Mouse (Mus musculus) limb, embryonic 15.5 days (tissue): Measurements from ENCODE around the gene Irf6. TPM values are rescaled to one million over a fixed set of nuclear protein-coding genes. Genes with fewer than 3 reads are reported as not detected.

Source experiments
- ATAC-seq: fragments of 200-750 bp; cut with Nextera tagmentation; 2 replicates; pipeline ENCODE4 v1.8.0; 2017; ENCODE audit warnings: low read depth, moderate TSS enrichment; ENCODE audit not compliant: insufficient number of reproducible peaks, low FRiP score, low TSS enrichment
- H3K27ac ChIP-seq: fragments of 300-500 bp; sonication (generic); 2 replicates; pipeline ENCODE4 v1.5.1; 2015; ENCODE audit warnings: moderate library complexity, mild to moderate bottlenecking, inconsistent platforms
- H3K27me3 ChIP-seq: fragments of 300-500 bp; sonication (generic); 2 replicates; pipeline ENCODE4 v1.6.1; 2015; ENCODE audit warnings: inconsistent platforms
- H3K36me3 ChIP-seq: fragments of 300-500 bp; sonication (generic); 2 replicates; pipeline ENCODE4 v1.6.1; 2015; ENCODE audit warnings: inconsistent platforms
- H3K4me1 ChIP-seq: fragments of 300-500 bp; sonication (generic); 2 replicates; pipeline ENCODE4 v1.6.1; 2015; ENCODE audit warnings: inconsistent platforms
- H3K4me2 ChIP-seq: fragments of 300-500 bp; sonication (generic); 2 replicates; pipeline ENCODE4 v1.6.1; 2015; ENCODE audit warnings: mild to moderate bottlenecking, inconsistent platforms
- H3K4me3 ChIP-seq: fragments of 300-500 bp; sonication (generic); 2 replicates; pipeline ENCODE4 v1.5.1; 2015; ENCODE audit warnings: mild to moderate bottlenecking, inconsistent platforms
- H3K9ac ChIP-seq: fragments of 300-500 bp; sonication (generic); 2 replicates; pipeline ENCODE4 v1.6.1; 2015; ENCODE audit warnings: inconsistent platforms
- H3K9me3 ChIP-seq: fragments of 300-500 bp; sonication (generic); 2 replicates; pipeline ENCODE4 v1.6.1; 2016; ENCODE audit warnings: inconsistent platforms
- WGBS: fragments of 180-500 bp; shearing (Covaris S2); methylation state at CpG from one replicate; pipeline ENCODE4 v1.1.7; 2015; 5-methylcytosine and 5-hydroxymethylcytosine counted together
- polyA plus RNA-seq: library from polyadenylated mRNA; unstranded; fragments of >200 nt; fragmentation: Nextera tagmentation; extraction: Ambion mirVana; gene quantifications from 2 replicates; pipeline ENCODE4 v1.2.1, GENCODE M21; 2015

The Irf6 gene
- polyA plus RNA-seq, 1 experiment from 2014 or later: 56.9 TPM

DNA sequence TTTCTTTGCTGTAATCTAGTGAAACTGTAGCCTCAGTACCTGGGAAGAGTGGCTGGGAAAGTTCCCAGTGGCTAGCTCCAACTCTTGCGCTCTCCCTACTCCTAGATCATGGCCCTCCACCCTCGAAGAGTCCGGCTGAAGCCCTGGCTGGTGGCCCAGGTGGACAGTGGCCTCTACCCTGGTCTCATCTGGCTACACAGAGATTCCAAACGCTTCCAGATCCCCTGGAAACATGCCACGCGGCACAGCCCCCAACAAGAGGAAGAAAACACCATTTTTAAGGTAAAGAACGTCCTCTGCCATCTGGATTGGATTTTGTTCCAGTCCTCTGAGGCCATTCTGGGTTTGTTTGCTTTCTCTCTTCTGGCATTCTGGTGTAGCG lies 4.2 kb downstream of the Irf6 start:
- H3K4me2 ChIP-seq: no peak overlapping the region
- no peak for ATAC-seq
- 63% methylated on average over 8 of the region's 8 CpGs for WGBS

DNA sequence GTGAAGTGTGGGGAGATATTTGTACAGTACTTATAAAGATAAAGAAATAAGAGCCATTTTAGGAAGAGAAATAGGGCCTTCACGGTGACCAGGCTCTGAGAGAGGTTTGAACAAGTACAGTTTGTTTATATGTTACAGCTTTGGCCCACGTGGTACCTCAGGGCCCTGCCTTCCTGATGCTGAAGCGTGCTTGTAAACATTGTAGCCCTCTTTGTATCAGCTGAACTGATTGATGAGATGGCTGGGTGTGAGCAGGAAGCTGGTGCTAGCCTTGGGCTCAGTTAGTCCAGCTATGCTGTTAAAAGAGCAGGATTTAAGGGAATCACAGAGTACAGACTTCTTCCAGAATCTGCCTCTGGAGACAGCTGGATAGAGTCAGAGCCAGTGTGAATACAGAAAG lies 6.3 kb downstream of the Irf6 start:
- H3K9ac ChIP-seq: no peak overlapping the region
- no peak for ATAC-seq
- peaks cover 7% of the 10 kb centered on the region for H3K27me3 ChIP-seq
- WGBS: 24% methylated on average over 3 of the region's 3 CpGs
- H3K36me3 ChIP-seq: no peaks in the 10 kb centered on the region
- no peaks in the 10 kb centered on the region for H3K9me3 ChIP-seq
- H3K4me1 ChIP-seq: peaks cover 21% of the 10 kb centered on the region
- no peak overlapping the region for H3K4me2 ChIP-seq
- H3K4me3 ChIP-seq: no peak overlapping the region
- H3K27ac ChIP-seq: no peak overlapping the region

More for the DNA sequence above, 4.2 kb downstream of the Irf6 start:
- H3K4me3 ChIP-seq: no peak overlapping the region
- H3K9me3 ChIP-seq: no peaks in the 10 kb centered on the region
- no peak overlapping the region for H3K9ac ChIP-seq
- no peaks in the 10 kb centered on the region for H3K36me3 ChIP-seq
- H3K27me3 ChIP-seq: peaks cover 20% of the 10 kb centered on the region
- H3K4me1 ChIP-seq: peaks cover 35% of the 10 kb centered on the region
- H3K27ac ChIP-seq: peak overlapping the region; percentile 43; the same call in 1 of the 2 replicates

DNA sequence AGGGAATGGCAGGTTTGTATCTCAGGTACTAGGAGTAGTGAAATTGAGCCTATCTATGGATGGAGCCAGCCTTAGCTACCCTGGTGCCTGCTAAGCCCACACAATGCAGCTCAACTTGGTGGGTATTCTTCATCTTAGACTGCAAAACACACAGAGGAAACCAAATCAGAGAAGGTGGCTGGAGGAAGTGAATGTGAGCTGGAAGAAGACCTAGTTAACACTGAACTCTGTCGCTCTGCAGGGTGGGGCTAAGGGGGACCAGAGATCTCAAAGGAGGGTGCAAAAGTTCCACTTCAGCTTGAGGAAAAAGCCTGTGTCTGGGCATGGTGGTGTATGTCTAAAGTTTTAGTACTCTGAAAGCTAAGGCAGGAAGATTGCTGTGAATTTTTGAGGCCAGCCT lies 6.7 kb downstream of the Irf6 start:
- 72% methylated on average over 1 of the region's 1 CpGs for WGBS
- H3K27ac ChIP-seq: no peak overlapping the region
- H3K9ac ChIP-seq: no peak overlapping the region
- H3K9me3 ChIP-seq: no peaks in the 10 kb centered on the region
- H3K4me1 ChIP-seq: peaks cover 21% of the 10 kb centered on the region
- H3K4me3 ChIP-seq: no peak overlapping the region
- ATAC-seq: no peak
- H3K4me2 ChIP-seq: no peak overlapping the region
- peaks cover 3% of the 10 kb centered on the region; the same call in 1 of the 2 replicates for H3K27me3 ChIP-seq
- no peaks in the 10 kb centered on the region for H3K36me3 ChIP-seq

DNA sequence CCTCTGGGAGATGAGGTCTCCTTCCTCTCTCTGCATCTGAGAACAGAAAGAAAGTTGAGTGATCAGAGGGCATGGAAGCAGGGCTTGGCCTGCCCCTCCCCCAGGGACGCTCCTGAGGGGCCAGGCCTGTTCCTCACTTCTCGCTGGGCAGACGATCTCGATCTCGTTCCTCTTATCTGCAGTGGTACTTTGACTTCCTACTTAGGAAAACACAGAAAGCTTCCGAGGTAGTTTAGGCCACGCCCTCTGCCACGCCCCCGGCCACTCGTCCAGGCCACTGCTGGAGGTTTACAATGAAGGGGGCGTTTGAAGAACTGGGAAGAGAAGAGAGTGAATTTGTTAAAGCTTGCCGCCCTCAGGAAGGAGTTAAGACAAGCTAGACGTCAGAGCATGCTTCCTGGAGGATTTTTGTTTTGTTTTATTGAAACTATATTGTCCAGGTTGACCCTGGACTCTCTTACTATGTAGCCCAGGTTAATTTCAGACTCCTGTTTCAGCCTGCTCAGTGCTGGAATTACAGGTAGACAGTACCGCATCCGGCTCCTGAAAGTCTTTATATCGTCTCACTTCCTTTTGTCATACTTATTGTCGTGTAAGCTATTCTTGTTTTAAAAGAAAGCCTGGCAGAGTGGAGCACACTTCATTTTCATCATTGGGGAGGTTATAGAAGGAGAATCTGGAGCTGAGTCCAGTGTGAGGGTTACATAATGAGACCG lies 7.6 kb downstream of the Irf6 start:
- Histone ChIP-seq H3K4me2 (peak overlapping the region; percentile 40), H3K36me3 (no peaks in the 10 kb centered on the region), H3K27ac (no peak overlapping the region), H3K4me1 (peaks cover 21% of the 10 kb centered on the region), H3K9me3 (no peaks in the 10 kb centered on the region), H3K4me3 (peak overlapping the region; percentile 10; the same call in 1 of the 2 replicates), H3K27me3 (no peaks in the 10 kb centered on the region), H3K9ac (no peak overlapping the region)
- 20% methylated on average over 18 of the region's 18 CpGs for WGBS
- no peak for ATAC-seq

DNA sequence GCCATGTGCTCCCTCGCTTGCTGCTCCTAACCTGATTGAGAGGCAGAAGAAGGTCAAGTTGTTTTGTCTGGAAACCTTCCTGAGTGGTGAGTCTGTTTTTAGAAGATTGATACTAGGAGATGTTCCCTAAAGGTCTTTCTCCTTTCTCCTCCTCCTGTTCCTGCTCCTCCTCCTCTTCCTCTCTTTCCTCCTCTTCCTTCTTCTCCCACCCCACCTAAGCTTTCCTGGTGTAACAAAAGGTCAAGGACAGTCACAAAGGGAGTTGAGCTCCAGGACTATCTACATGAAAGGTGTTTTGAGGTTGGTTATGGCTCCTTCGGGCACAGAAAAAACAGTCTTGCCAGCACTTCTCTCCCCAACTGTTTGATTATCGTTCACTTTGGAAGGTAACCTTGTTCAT lies 14.8 kb downstream of the Irf6 start, which contains the start of gene A130010J15Rik:
A130010J15Rik (plus strand) TSS at position 301 of the 400 bp plus-strand sequence.
- no peaks in the 10 kb centered on the region for H3K36me3 ChIP-seq
- H3K9ac ChIP-seq: no peak within 1 kb of the TSS
- H3K27me3 ChIP-seq: no peaks in the 10 kb centered on the region
- 93% methylated on average over 3 of the region's 3 CpGs for WGBS
- H3K4me1 ChIP-seq: peaks cover 13% of the 10 kb centered on the region
- H3K4me3 ChIP-seq: no peak within 1 kb of the TSS
- ATAC-seq: no peak
- no peak within 1 kb of the TSS for H3K27ac ChIP-seq
- no peak within 1 kb of the TSS for H3K4me2 ChIP-seq
- no peaks in the 10 kb centered on the region for H3K9me3 ChIP-seq

DNA sequence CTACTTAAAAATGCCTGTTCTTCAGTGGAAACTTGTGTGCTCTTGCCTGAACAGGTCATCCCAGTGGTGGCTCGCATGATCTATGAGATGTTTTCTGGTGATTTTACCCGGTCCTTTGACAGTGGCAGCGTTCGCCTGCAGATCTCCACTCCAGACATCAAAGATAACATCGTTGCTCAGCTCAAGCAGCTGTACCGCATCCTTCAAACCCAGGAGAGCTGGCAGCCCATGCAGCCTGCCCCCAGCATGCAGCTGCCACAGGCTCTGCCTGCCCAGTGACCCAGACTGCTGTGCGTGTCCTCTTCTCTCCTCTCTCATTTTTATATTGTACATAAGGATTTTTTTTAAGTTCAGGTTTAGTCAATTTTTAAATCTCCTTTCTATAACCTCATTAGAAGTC lies 16.3 kb downstream of the Irf6 start:
- ATAC-seq: no peak
- H3K27ac ChIP-seq: no peak overlapping the region
- H3K4me3 ChIP-seq: no peak overlapping the region
- H3K36me3 ChIP-seq: no peaks in the 10 kb centered on the region
- no peaks in the 10 kb centered on the region for H3K9me3 ChIP-seq
- H3K4me2 ChIP-seq: no peak overlapping the region
- H3K4me1 ChIP-seq: peaks cover 18% of the 10 kb centered on the region
- no peaks in the 10 kb centered on the region for H3K27me3 ChIP-seq
- no peak overlapping the region for H3K9ac ChIP-seq
- 79% methylated on average over 7 of the region's 7 CpGs for WGBS

DNA sequence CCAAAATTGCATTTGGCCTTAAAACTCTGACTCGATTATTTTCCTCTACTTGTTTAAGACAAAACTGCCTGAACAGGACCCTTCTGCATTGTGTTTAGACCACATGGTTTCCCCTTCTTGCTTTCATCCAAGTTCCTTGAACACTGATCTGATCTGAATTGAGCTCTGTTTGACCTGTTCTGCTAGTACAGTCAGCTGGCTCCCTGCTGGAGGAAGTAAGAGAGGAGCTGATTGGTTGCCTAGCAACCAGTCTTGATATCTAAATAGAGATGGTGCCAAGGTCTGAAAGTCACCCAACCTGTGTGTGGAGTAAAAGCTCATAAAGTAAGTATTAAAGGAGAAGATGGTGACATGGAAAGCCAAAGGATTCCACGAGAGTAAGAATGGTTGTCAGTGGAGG lies 16.9 kb downstream of the Irf6 start:
- Histone ChIP-seq H3K4me3 (no peak overlapping the region), H3K27me3 (no peaks in the 10 kb centered on the region), H3K9me3 (no peaks in the 10 kb centered on the region), H3K27ac (no peak overlapping the region), H3K36me3 (no peaks in the 10 kb centered on the region), H3K4me1 (peaks cover 25% of the 10 kb centered on the region), H3K4me2 (no peak overlapping the region), H3K9ac (no peak overlapping the region)
- no peak for ATAC-seq
- WGBS: 54% methylated on average over 2 of the region's 2 CpGs

DNA sequence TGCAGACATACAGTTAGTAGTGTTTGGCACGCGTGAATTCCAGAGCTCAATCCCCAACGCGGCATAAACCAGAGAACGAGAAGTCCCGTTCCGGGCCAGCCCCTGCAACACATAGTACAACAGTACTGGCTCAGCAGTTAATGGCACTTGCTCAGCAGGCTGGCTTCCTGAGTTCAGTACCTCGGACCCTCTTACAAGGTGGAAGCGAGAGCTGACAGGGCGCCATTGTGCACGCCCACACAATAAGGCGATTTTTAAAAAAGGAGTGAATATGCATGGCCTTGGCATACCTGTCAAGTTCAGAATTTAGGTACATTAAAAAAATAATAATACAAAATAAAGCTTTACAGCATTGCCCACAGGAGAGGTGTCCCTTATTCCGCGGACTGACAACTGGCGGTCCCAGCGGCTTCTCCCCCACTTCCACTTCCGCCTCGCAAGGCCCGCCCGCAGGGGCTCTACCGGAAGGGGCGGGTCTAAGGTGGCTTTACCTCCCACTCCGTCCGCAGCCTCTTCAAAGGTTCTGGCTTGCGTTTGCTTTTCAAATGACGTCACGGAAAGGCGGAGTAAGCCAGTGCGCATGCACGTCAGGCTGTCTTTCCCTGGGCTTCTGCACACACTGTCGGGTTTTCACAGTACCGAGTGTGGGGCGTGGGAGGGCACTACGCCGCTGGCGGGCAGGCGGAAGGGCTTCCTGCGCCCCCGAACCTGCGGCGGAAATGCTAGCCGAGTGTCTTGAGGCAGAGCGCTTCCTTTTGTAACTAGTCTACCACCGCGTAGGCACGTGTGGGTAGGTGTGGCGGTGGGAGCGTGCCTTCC lies 20.3 kb downstream of the Irf6 start:
- Histone ChIP-seq H3K9ac (peak overlapping the region; percentile 64), H3K4me2 (peak overlapping the region; percentile 62), H3K27me3 (no peaks in the 10 kb centered on the region), H3K4me1 (peaks cover 26% of the 10 kb centered on the region), H3K36me3 (no peaks in the 10 kb centered on the region), H3K4me3 (peak overlapping the region; percentile 70), H3K9me3 (no peaks in the 10 kb centered on the region), H3K27ac (peak overlapping the region; percentile 83)
- peak; percentile 98 for ATAC-seq
- WGBS: under 1% methylated on average over 48 of the region's 48 CpGs

DNA sequence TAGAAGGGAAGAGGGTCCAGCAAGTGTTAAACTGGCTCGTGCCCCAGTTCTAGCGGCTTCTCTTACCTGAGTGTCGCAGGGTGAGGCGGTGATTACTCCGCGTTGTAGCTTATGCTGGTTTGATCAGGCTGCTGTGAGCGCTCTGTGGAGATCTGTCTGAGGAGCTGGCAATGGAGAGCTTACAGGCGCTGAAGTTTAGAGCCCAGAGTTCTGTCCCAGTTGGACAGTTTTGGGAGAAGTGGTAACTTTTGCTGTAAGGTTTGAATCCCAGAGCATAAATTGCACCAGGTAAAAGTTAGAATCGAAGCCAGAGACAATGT lies 20.9 kb downstream of the Irf6 start:
- Histone ChIP-seq H3K36me3 (no peaks in the 10 kb centered on the region), H3K27me3 (no peaks in the 10 kb centered on the region), H3K4me2 (peak overlapping the region; percentile 62), H3K4me1 (peaks cover 26% of the 10 kb centered on the region), H3K9me3 (no peaks in the 10 kb centered on the region), H3K27ac (peak overlapping the region; percentile 83), H3K4me3 (peak overlapping the region; percentile 70), H3K9ac (peak overlapping the region; percentile 64)
- 18% methylated on average over 9 of the region's 9 CpGs for WGBS
- ATAC-seq: no peak

DNA sequence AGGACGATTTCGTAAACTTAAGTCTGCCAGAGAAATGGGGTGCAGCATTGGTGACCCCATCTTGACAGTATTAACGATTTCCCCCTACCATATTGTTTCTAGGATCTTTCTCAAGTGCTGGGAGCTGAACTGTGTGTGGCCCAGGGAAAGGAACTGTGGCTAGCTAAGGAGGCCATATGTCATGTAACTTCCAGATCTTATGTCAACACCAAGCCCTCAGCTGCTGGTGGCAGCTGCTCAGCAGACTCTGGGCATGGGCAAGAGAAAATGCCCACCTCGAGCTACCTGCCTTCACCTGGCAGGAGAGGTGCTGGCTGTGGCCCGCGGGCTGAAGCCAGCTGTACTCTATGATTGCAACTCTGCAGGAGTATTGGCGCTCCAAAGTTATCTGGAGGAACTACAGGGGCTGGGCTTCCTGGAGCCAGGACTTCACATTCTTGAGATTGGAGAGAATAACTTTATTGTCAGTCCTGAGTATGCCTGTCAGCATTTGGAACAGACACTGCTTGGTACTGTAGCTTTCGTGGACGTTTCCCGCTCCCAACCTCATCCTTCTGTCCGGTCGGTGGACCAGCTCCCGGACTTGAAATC lies 21.3 kb downstream of the Irf6 start:
- Histone ChIP-seq H3K27me3 (no peaks in the 10 kb centered on the region), H3K27ac (peak overlapping the region; percentile 83), H3K36me3 (no peaks in the 10 kb centered on the region), H3K4me2 (peak overlapping the region; percentile 62), H3K4me3 (peak overlapping the region; percentile 70), H3K4me1 (peaks cover 26% of the 10 kb centered on the region), H3K9ac (no peak overlapping the region), H3K9me3 (no peaks in the 10 kb centered on the region)
- ATAC-seq: no peak
- 90% methylated on average over 13 of the region's 13 CpGs for WGBS

DNA sequence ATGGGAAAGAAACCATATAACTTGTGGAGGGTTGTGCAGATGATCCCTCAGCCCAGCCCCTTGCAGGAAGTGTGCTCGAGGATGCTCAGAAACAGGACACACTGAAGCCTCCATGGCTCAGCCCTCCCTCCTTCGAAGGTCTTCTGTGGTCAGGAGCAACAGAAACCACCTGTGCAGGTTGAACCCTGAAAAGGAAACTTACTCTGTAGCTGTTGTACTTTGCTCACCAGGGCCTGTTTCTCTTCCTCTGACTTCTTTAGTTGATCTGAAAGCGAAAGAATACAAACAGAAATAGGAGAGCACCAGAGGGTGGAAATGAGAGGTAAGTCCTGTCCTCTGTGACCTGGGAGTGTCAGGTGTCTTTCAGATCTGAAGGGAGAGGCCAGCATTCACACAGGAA lies 28.2 kb downstream of the Irf6 start:
- no peak overlapping the region for H3K9ac ChIP-seq
- no peak for ATAC-seq
- H3K4me3 ChIP-seq: no peak overlapping the region
- no peak overlapping the region for H3K27ac ChIP-seq
- WGBS: 73% methylated on average over 3 of the region's 3 CpGs
- no peaks in the 10 kb centered on the region for H3K4me1 ChIP-seq
- H3K9me3 ChIP-seq: no peaks in the 10 kb centered on the region
- H3K27me3 ChIP-seq: no peaks in the 10 kb centered on the region
- H3K36me3 ChIP-seq: no peaks in the 10 kb centered on the region
- H3K4me2 ChIP-seq: no peak overlapping the region

DNA sequence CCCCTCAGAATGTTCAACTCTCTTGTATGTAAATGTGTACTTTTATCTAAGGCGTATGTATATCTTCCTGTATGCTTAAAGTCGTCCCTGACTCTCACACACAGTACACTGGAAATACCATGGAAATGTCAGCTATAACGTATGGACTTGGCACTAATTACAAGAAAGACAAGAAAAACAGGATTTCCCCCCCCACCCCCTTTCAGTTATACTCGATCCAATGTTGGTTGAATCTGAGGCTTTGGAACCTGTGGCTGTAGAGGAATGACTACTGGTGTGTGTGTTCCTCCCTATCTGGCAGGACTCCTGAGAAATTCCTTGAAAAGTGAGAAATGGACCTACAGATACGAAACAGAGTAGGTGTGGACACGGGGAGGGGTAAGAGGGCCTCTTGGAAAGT lies 35.3 kb downstream of the Irf6 start:
- no peak overlapping the region for H3K4me3 ChIP-seq
- H3K36me3 ChIP-seq: no peaks in the 10 kb centered on the region
- no peak overlapping the region for H3K4me2 ChIP-seq
- ATAC-seq: no peak
- peak overlapping the region; percentile 92 for H3K27ac ChIP-seq
- no peaks in the 10 kb centered on the region for H3K9me3 ChIP-seq
- WGBS: 56% methylated on average over 6 of the region's 6 CpGs
- H3K27me3 ChIP-seq: no peaks in the 10 kb centered on the region
- H3K4me1 ChIP-seq: peaks cover 40% of the 10 kb centered on the region
- H3K9ac ChIP-seq: no peak overlapping the region
